Mouse (Mus musculus): ENCODE results near the gene Wdpcp.

GRCm38 (mm10) chr11:21581472-21581871 lies 9.4 kb downstream of the Wdpcp start:
- no peak for TF ChIP-seq GATA1 (IDR thresholded peaks at IDR 0.05; ENCODE audit: low read length)
- no peak for TF ChIP-seq TAL1 (IDR thresholded peaks at IDR 0.05; ENCODE audit: low read length)
